Mouse (Mus musculus): Measurements from ENCODE around the gene Inhba. TPM values are rescaled to one million over a fixed set of nuclear protein-coding genes. Genes with fewer than 3 reads are reported as not detected.

Inhba gene
- polyA plus RNA-seq (2012; ENCODE audit: low replicate concordance) = 0.14 and 0.24 TPM in 2 replicates

GRCm38 (mm10) chr13:16011372-16012242, at the start of gene Inhba:
TSS of gene Inhba (plus strand) at chr13:16011851.

